Mouse (Mus musculus) neural tube, embryonic 15.5 days (tissue): ENCODE data around the gene Net1. TPM values are rescaled to one million over a fixed set of nuclear protein-coding genes. Genes with fewer than 3 reads are reported as not detected.
A peak's percentile ranks its signal among the peaks of the same experiment; 100 is the strongest.

Experiments used
- ATAC-seq: fragments of 200-750 bp; cut with Nextera tagmentation; 2 replicates; pipeline ENCODE4 v1.8.0; 2017; ENCODE audit warnings: mild to moderate bottlenecking, moderate TSS enrichment, moderate library complexity; ENCODE audit not compliant: low FRiP score
- H3K27ac ChIP-seq: fragments of 300-500 bp; sonication (generic); replicated peaks from 2 replicates; pipeline ENCODE4 v1.5.1; 2015; ENCODE audit warnings: mild to moderate bottlenecking, inconsistent platforms
- H3K27me3 ChIP-seq: fragments of 300-500 bp; sonication (generic); replicated peaks from 2 replicates; pipeline ENCODE4 v1.6.1; 2015; ENCODE audit warnings: inconsistent platforms
- H3K36me3 ChIP-seq: fragments of 300-500 bp; sonication (generic); 2 replicates; pipeline ENCODE4 v1.6.1; 2015; ENCODE audit warnings: inconsistent platforms
- H3K4me1 ChIP-seq: fragments of 300-500 bp; sonication (generic); 2 replicates; pipeline ENCODE4 v1.6.1; 2015; ENCODE audit warnings: inconsistent platforms
- H3K4me2 ChIP-seq: fragments of 300-500 bp; sonication (generic); 2 replicates; pipeline ENCODE4 v1.6.1; 2015; ENCODE audit warnings: inconsistent platforms, mild to moderate bottlenecking, moderate library complexity
- H3K4me3 ChIP-seq: fragments of 300-500 bp; sonication (generic); replicated peaks from 2 replicates; pipeline ENCODE4 v1.5.1; 2015; ENCODE audit warnings: mild to moderate bottlenecking, inconsistent platforms
- H3K9ac ChIP-seq: fragments of 300-500 bp; sonication (generic); replicated peaks from 2 replicates; pipeline ENCODE4 v1.6.1; 2015; ENCODE audit warnings: mild to moderate bottlenecking, inconsistent platforms
- H3K9me3 ChIP-seq: fragments of 300-500 bp; sonication (generic); replicated peaks from 2 replicates; pipeline ENCODE4 v1.6.1; 2016; ENCODE audit warnings: inconsistent platforms
- WGBS: fragments of 180-500 bp; shearing (Covaris S2); methylation state at CpG from one replicate; pipeline ENCODE4 v1.1.7; 2015; ENCODE audit warnings: mixed read lengths; 5-methylcytosine and 5-hydroxymethylcytosine counted together
- polyA plus RNA-seq: library from polyadenylated mRNA; unstranded; fragments of >200 nt; fragmentation: Nextera tagmentation; extraction: Ambion mirVana; gene quantifications from 2 replicates; pipeline ENCODE4 v1.2.1, GENCODE M21; 2015

The Net1 gene
- 11.7 and 27.1 TPM in 2 replicates for polyA plus RNA-seq

GRCm38 (mm10) chr13:3917571-3918311 lies at the start of gene Net1, which contains the start of gene Tubal3:
Net1 (minus strand) TSS chr13:3918220.
Tubal3 (plus strand) TSS chr13:3918274.
- Histone ChIP-seq H3K9ac (peak within 1 kb of the TSS; percentile 60), H3K4me1 (peaks cover 10% of the 10 kb centered on the region; the same call in 1 of the 2 replicates), H3K27ac (peak within 1 kb of the TSS; percentile 61; the same call in 1 of the 2 replicates), H3K4me3 (peak within 1 kb of the TSS; percentile 78), H3K36me3 (no peaks in the 10 kb centered on the region), H3K27me3 (no peaks in the 10 kb centered on the region), H3K9me3 (no peaks in the 10 kb centered on the region), H3K4me2 (peak within 1 kb of the TSS; percentile 71)
- under 1% methylated on average over 52 of the region's 52 CpGs for WGBS
- peak; percentile 100 for ATAC-seq

GRCm38 (mm10) chr13:3951198-3951914 lies 33.3 kb upstream of the Net1 start:
- no peak for ATAC-seq
- WGBS, result 85% methylated on average over 6 of the region's 6 CpGs

GRCm38 (mm10) chr13:3949477-3949876 lies 31.5 kb upstream of the Net1 start:
- no peak overlapping the region for H3K9ac ChIP-seq
- H3K36me3 ChIP-seq, result no peaks in the 10 kb centered on the region
- no peak overlapping the region for H3K4me3 ChIP-seq
- WGBS, result 95% methylated on average over 4 of the region's 4 CpGs
- no peak for ATAC-seq
- no peaks in the 10 kb centered on the region for H3K27me3 ChIP-seq
- no peaks in the 10 kb centered on the region for H3K9me3 ChIP-seq
- H3K4me1 ChIP-seq, result no peaks in the 10 kb centered on the region
- H3K4me2 ChIP-seq, result no peak overlapping the region
- H3K27ac ChIP-seq, result no peak overlapping the region

More at GRCm38 (mm10) chr13:3951198-3951914, 33.3 kb upstream of the Net1 start:
- Histone ChIP-seq H3K27ac (no peak overlapping the region), H3K4me2 (no peak overlapping the region), H3K4me1 (no peaks in the 10 kb centered on the region), H3K4me3 (no peak overlapping the region), H3K27me3 (no peaks in the 10 kb centered on the region), H3K9me3 (no peaks in the 10 kb centered on the region), H3K9ac (no peak overlapping the region), H3K36me3 (no peaks in the 10 kb centered on the region)

GRCm38 (mm10) chr13:3947267-3947666 lies 29.2 kb upstream of the Net1 start:
- Histone ChIP-seq H3K4me3 (no peak overlapping the region), H3K9me3 (no peaks in the 10 kb centered on the region), H3K27me3 (no peaks in the 10 kb centered on the region), H3K36me3 (no peaks in the 10 kb centered on the region), H3K4me1 (no peaks in the 10 kb centered on the region), H3K27ac (no peak overlapping the region), H3K4me2 (no peak overlapping the region), H3K9ac (no peak overlapping the region)
- no peak for ATAC-seq
- WGBS, result 83% methylated on average over 4 of the region's 4 CpGs

- no peak within 1 kb of the TSS for H3K9ac ChIP-seq
- 80% methylated on average over 2 of the region's 2 CpGs for WGBS
- H3K36me3 ChIP-seq, result no peaks in the 10 kb centered on the region
- no peak within 1 kb of the TSS for H3K27ac ChIP-seq
- no peaks in the 10 kb centered on the region for H3K4me1 ChIP-seq
- no peak for ATAC-seq
- H3K4me3 ChIP-seq, result no peak within 1 kb of the TSS
- no peaks in the 10 kb centered on the region for H3K27me3 ChIP-seq
- H3K4me2 ChIP-seq, result no peak within 1 kb of the TSS
- H3K9me3 ChIP-seq, result no peaks in the 10 kb centered on the region
Measured at GRCm38 (mm10) chr13:3945249-3945648, 27.2 kb upstream of the Net1 start, which contains the start of gene Ucn3. Ucn3 (minus strand) TSS chr13:3945349.

GRCm38 (mm10) chr13:3944699-3945098 lies 26.7 kb upstream of the Net1 start:
- 84% methylated on average over 7 of the region's 7 CpGs for WGBS

GRCm38 (mm10) chr13:3926046-3926445 lies 8.0 kb upstream of the Net1 start:
- no peak for ATAC-seq
- no peaks in the 10 kb centered on the region for H3K9me3 ChIP-seq
- no peak overlapping the region for H3K27ac ChIP-seq
- H3K4me1 ChIP-seq, result no peaks in the 10 kb centered on the region
- 92% methylated on average over 6 of the region's 6 CpGs for WGBS
- H3K4me3 ChIP-seq, result no peak overlapping the region
- H3K9ac ChIP-seq, result no peak overlapping the region
- H3K36me3 ChIP-seq, result no peaks in the 10 kb centered on the region
- no peak overlapping the region for H3K4me2 ChIP-seq
- no peaks in the 10 kb centered on the region for H3K27me3 ChIP-seq

More at GRCm38 (mm10) chr13:3944699-3945098, 26.7 kb upstream of the Net1 start:
- Histone ChIP-seq H3K27ac (no peak overlapping the region), H3K4me3 (no peak overlapping the region), H3K27me3 (no peaks in the 10 kb centered on the region), H3K36me3 (no peaks in the 10 kb centered on the region), H3K4me1 (no peaks in the 10 kb centered on the region), H3K9me3 (no peaks in the 10 kb centered on the region), H3K4me2 (no peak overlapping the region), H3K9ac (no peak overlapping the region)
- ATAC-seq, result no peak

GRCm38 (mm10) chr13:3925632-3926031 lies 7.6 kb upstream of the Net1 start:
- Histone ChIP-seq H3K9ac (no peak overlapping the region), H3K27ac (no peak overlapping the region), H3K4me1 (no peaks in the 10 kb centered on the region), H3K9me3 (no peaks in the 10 kb centered on the region), H3K27me3 (no peaks in the 10 kb centered on the region), H3K4me3 (no peak overlapping the region), H3K36me3 (no peaks in the 10 kb centered on the region), H3K4me2 (no peak overlapping the region)
- 91% methylated on average over 6 of the region's 6 CpGs for WGBS
- no peak for ATAC-seq

- no peak for ATAC-seq
- no peak overlapping the region for H3K9ac ChIP-seq
- no peaks in the 10 kb centered on the region for H3K4me1 ChIP-seq
- no peaks in the 10 kb centered on the region for H3K36me3 ChIP-seq
- 91% methylated on average over 5 of the region's 5 CpGs for WGBS
- H3K27ac ChIP-seq, result no peak overlapping the region
- no peaks in the 10 kb centered on the region for H3K9me3 ChIP-seq
- no peaks in the 10 kb centered on the region for H3K27me3 ChIP-seq
- H3K4me2 ChIP-seq, result no peak overlapping the region
- no peak overlapping the region for H3K4me3 ChIP-seq
Measured at GRCm38 (mm10) chr13:3924483-3924882, 6.5 kb upstream of the Net1 start.

GRCm38 (mm10) chr13:3913504-3913903 lies 4.5 kb downstream of the Net1 start:
- Histone ChIP-seq H3K27ac (no peak overlapping the region), H3K4me1 (peaks cover 10% of the 10 kb centered on the region; the same call in 1 of the 2 replicates), H3K36me3 (no peaks in the 10 kb centered on the region), H3K9ac (no peak overlapping the region), H3K4me2 (no peak overlapping the region), H3K9me3 (no peaks in the 10 kb centered on the region), H3K4me3 (no peak overlapping the region), H3K27me3 (no peaks in the 10 kb centered on the region)
- 89% methylated on average over 4 of the region's 4 CpGs for WGBS
- no peak for ATAC-seq

- Histone ChIP-seq H3K27ac (no peak overlapping the region), H3K4me1 (no peaks in the 10 kb centered on the region), H3K4me3 (no peak overlapping the region), H3K9ac (no peak overlapping the region), H3K27me3 (no peaks in the 10 kb centered on the region), H3K36me3 (no peaks in the 10 kb centered on the region), H3K9me3 (no peaks in the 10 kb centered on the region), H3K4me2 (no peak overlapping the region)
- 65% methylated on average over 5 of the region's 5 CpGs for WGBS
- ATAC-seq, result no peak
Measured at GRCm38 (mm10) chr13:3910356-3910755, 7.7 kb downstream of the Net1 start.

- no peak overlapping the region for H3K9ac ChIP-seq
- no peaks in the 10 kb centered on the region for H3K27me3 ChIP-seq
- H3K4me1 ChIP-seq, result no peaks in the 10 kb centered on the region
- 88% methylated on average over 4 of the region's 4 CpGs for WGBS
- H3K9me3 ChIP-seq, result no peaks in the 10 kb centered on the region
- no peak for ATAC-seq
- no peak overlapping the region for H3K27ac ChIP-seq
- H3K4me3 ChIP-seq, result no peak overlapping the region
- no peak overlapping the region for H3K4me2 ChIP-seq
- H3K36me3 ChIP-seq, result no peaks in the 10 kb centered on the region
Measured at GRCm38 (mm10) chr13:3908262-3908661, 9.8 kb downstream of the Net1 start.
